Mouse (Mus musculus) inflammation-experienced regulatory T-cells, adult 6 months (primary cell): ENCODE results near the gene Mapk6. TPM values are rescaled to one million over a fixed set of nuclear protein-coding genes. Genes with fewer than 3 reads are reported as not detected.

Source experiments
- ATAC-seq: one replicate; pipeline ENCODE4 v1.8.0; 2017
- polyA plus RNA-seq, 3 experiments: library from polyadenylated mRNA; unstranded; fragments of 100-300 nt; shearing (Covaris generic); gene quantifications; one replicate each; pipeline ENCODE4 v1.2.1; 2017

Gene Mapk6
- polyA plus RNA-seq, 3 experiments from 2014 or later, result 34.8 to 50.4 (median 39.5) TPM

- ATAC-seq, result peak; percentile 52
These were observed 14.7 kb upstream of the Mapk6 start for GRCm38 (mm10) chr9:75424358-75425150.

GRCm38 (mm10) chr9:75423683-75424082 lies 13.9 kb upstream of the Mapk6 start:
- no peak for ATAC-seq

- no peak for ATAC-seq
These were observed 12.5 kb upstream of the Mapk6 start for GRCm38 (mm10) chr9:75422251-75422691.

GRCm38 (mm10) chr9:75414204-75414603 lies 4.4 kb upstream of the Mapk6 start:
- ATAC-seq, result peak; percentile 60

GRCm38 (mm10) chr9:75413206-75413605 lies 3.4 kb upstream of the Mapk6 start:
- no peak for ATAC-seq

GRCm38 (mm10) chr9:75411584-75411983 lies 1.8 kb upstream of the Mapk6 start:
- ATAC-seq, result no peak

- no peak for ATAC-seq
These were observed 1.2 kb upstream of the Mapk6 start for GRCm38 (mm10) chr9:75410868-75411487.

- ATAC-seq, result peak; percentile 5
These were observed 564 bp downstream of the Mapk6 start for GRCm38 (mm10) chr9:75409031-75409851.

GRCm38 (mm10) chr9:75408204-75408826 lies 1.5 kb downstream of the Mapk6 start:
- no peak for ATAC-seq

GRCm38 (mm10) chr9:75407803-75408202 lies 2.0 kb downstream of the Mapk6 start:
- ATAC-seq, result no peak

GRCm38 (mm10) chr9:75406121-75406520 lies 3.7 kb downstream of the Mapk6 start:
- no peak for ATAC-seq

GRCm38 (mm10) chr9:75403520-75403919 lies 6.3 kb downstream of the Mapk6 start:
- no peak for ATAC-seq

GRCm38 (mm10) chr9:75401593-75402504 lies 8.0 kb downstream of the Mapk6 start:
- peak; percentile 85 for ATAC-seq

- ATAC-seq, result no peak
These were observed 9.2 kb downstream of the Mapk6 start for GRCm38 (mm10) chr9:75400639-75401038.

- no peak for ATAC-seq
These were observed 10.7 kb downstream of the Mapk6 start for GRCm38 (mm10) chr9:75399069-75399468.

- ATAC-seq, result no peak
These were observed 13.8 kb downstream of the Mapk6 start for GRCm38 (mm10) chr9:75395971-75396370.

GRCm38 (mm10) chr9:75393251-75393650 lies 16.6 kb downstream of the Mapk6 start:
- no peak for ATAC-seq

GRCm38 (mm10) chr9:75385218-75385974 lies 24.4 kb downstream of the Mapk6 start:
- no peak for ATAC-seq

GRCm38 (mm10) chr9:75384337-75384962 lies 25.4 kb downstream of the Mapk6 start:
- ATAC-seq, result no peak

- ATAC-seq, result no peak
These were observed 26.0 kb downstream of the Mapk6 start for GRCm38 (mm10) chr9:75383785-75384184.
